In the genomic region with DNA sequence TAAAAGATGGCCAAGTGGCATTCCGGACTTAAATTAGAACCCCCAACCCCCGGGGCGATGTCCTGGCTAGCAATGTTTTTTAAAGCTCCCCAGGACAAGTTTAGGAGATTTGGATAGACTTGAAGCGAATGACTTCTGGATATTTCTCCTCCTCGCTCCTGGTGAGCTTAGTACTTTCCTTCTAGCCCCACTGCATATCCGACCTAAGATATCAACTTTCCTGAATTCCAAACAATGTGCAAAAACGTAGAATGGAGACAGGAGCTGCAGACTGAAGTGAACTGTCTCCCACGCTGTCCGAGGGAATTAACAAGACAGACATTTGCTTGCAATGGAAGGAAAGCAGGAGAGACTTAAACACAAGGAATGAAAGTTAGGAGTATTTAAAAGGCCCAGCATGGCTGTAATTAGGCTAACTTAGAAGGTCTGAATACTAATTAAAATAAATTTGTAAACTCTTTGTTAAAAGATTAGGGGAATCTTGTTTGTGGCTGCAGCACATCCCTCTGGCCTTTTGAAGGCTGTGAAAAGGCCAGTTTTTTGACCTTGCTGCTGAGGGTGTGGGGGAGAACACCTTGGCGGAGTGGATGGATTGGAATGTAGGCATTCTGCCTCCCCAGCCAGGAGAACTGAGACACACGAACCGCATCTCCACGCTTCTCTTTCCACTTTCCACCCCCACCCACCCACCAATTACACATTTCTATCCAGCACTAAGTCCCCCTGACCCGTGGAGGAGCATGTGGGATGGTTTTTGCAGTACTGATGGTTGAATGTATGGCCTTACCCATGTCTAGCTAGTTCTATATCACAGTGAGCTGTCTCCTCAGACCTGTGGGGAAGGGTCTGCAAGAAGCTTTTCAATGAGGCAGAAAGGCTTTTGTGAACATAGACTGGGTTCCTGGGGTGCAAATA, we compare ENCODE assay signal across 8 mouse cellular contexts. TPM values are rescaled to one million over a fixed set of nuclear protein-coding genes. Genes with fewer than 3 reads are reported as not detected.
A peak's percentile ranks its signal among the peaks of the same experiment; 100 is the strongest.
DNase-seq lines count a peak whose midpoint lies in the region; ATAC-seq and TF ChIP-seq lines count a peak whose summit lies in the region.

No protein-coding gene starts in this region.

- DNase-seq in heart, adult 2 months, result no peak
- DNase-seq in heart, postnatal 36 days, result no peak
- DNase-seq in hindbrain, embryonic 14.5 days (ENCODE audit: low spot score), result no peak
- no peak for DNase-seq in gastrocnemius, postnatal 25 days
- no peak for DNase-seq in spleen, postnatal 36 days (ENCODE audit: low spot score in 2 of 2)
- no peak for DNase-seq in kidney, postnatal 14 days

- H3K4me1 ChIP-seq in heart, adult 2 months (ENCODE audit: control insufficient read depth, insufficient read depth, low read length), result 0 out of 2 replicates have a peak, but pooled peaks cover 1% of the 10 kb centered on the region
- no peaks in the 10 kb centered on the region for H3K4me1 ChIP-seq in brown adipose tissue, adult 24 weeks (ENCODE audit: control insufficient read depth, insufficient read depth, insufficient read length, low read length)
- H3K4me1 ChIP-seq in hindbrain, embryonic 14.5 days (replicated peaks; ENCODE audit: control insufficient read depth, insufficient read depth, low read length), result peaks cover 18% of the 10 kb centered on the region
- H3K4me1 ChIP-seq in midbrain, embryonic 15.5 days, result peaks cover 27% of the 10 kb centered on the region

- H3K4me2 ChIP-seq in hindbrain, embryonic 14.5 days (replicated peaks), result peak overlapping the region; percentile 98
- peak overlapping the region; percentile 97 for H3K4me2 ChIP-seq in midbrain, embryonic 15.5 days

- TF ChIP-seq POLR2A in heart, adult 2 months (IDR thresholded peaks at IDR 0.05; ENCODE audit: insufficient read depth, low read depth, low read length), result no peak

- 35% methylated on average over 14 of the region's 14 CpGs for WGBS in heart, adult 2 months
- 12% methylated on average over 14 of the region's 14 CpGs for WGBS in hindbrain, embryonic 14.5 days
- WGBS in midbrain, embryonic 15.5 days, result 10% methylated on average over 14 of the region's 14 CpGs

- H3K9me3 ChIP-seq in hindbrain, embryonic 14.5 days (ENCODE audit: control insufficient read depth, low read length), result no peaks in the 10 kb centered on the region
- H3K9me3 ChIP-seq in midbrain, embryonic 15.5 days, result no peaks in the 10 kb centered on the region

- peak overlapping the region; percentile 45 for H3K9ac ChIP-seq in heart, adult 2 months (ENCODE audit: low read depth, low read length)
- H3K9ac ChIP-seq in hindbrain, embryonic 14.5 days, result 0 out of 2 replicates have a peak overlapping the region, but pooled peaks have one; percentile 34
- H3K9ac ChIP-seq in midbrain, embryonic 15.5 days, result no peak overlapping the region

- no peak for ATAC-seq in hindbrain, embryonic 14.5 days (ENCODE audit: low FRiP score)
- no peak for ATAC-seq in midbrain, embryonic 15.5 days (replicated peaks)

- peaks cover 5% of the 10 kb centered on the region; the same call in 1 of the 2 replicates for H3K36me3 ChIP-seq in heart, adult 2 months (ENCODE audit: control insufficient read depth, insufficient read depth, low read length)
- no peaks in the 10 kb centered on the region for H3K36me3 ChIP-seq in hindbrain, embryonic 14.5 days (replicated peaks; ENCODE audit: control insufficient read depth, insufficient read depth)
- no peaks in the 10 kb centered on the region for H3K36me3 ChIP-seq in midbrain, embryonic 15.5 days (replicated peaks)

- no peaks in the 10 kb centered on the region for H3K79me2 ChIP-seq in heart, adult 2 months (replicated peaks; ENCODE audit: control insufficient read depth, insufficient read depth, low read length)

- TF ChIP-seq EP300 in heart, adult 2 months (IDR thresholded peaks at IDR 0.05; ENCODE audit: insufficient read depth, low read depth, low read length), result no peak

- H3K27me3 ChIP-seq in heart, adult 2 months (ENCODE audit: control insufficient read depth, insufficient read depth, low read length), result no peaks in the 10 kb centered on the region
- H3K27me3 ChIP-seq in hindbrain, embryonic 14.5 days (ENCODE audit: control insufficient read depth, insufficient read depth, low read length), result peaks cover 29% of the 10 kb centered on the region
- peaks cover 20% of the 10 kb centered on the region; the same call in 1 of the 2 replicates for H3K27me3 ChIP-seq in midbrain, embryonic 15.5 days (replicated peaks)

- no peak overlapping the region; the same call in 1 of the 2 replicates for H3K27ac ChIP-seq in heart, adult 2 months
- H3K27ac ChIP-seq in brown adipose tissue, adult 24 weeks (replicated peaks; ENCODE audit: low read depth, low read length), result no peak overlapping the region
- no peak overlapping the region for H3K27ac ChIP-seq in hindbrain, embryonic 14.5 days
- no peak overlapping the region for H3K27ac ChIP-seq in midbrain, embryonic 15.5 days

- TF ChIP-seq CTCF in heart, adult 2 months (IDR thresholded peaks at IDR 0.05), result no peak

- peak overlapping the region; percentile 64 for H3K4me3 ChIP-seq in heart, adult 2 months
- peak overlapping the region; percentile 36 for H3K4me3 ChIP-seq in brown adipose tissue, adult 24 weeks (ENCODE audit: insufficient read depth, low read depth, low read length)
- H3K4me3 ChIP-seq in hindbrain, embryonic 14.5 days (replicated peaks; ENCODE audit: low read length), result peak overlapping the region; percentile 52
- H3K4me3 ChIP-seq in midbrain, embryonic 15.5 days, result peak overlapping the region; percentile 62

- intact Hi-C loops in heart, adult 2 months (cut with DNase I), result loop anchor here (1.0 to 5.0 kb wide), 3 partner anchors 26 to 75 kb away; no protein-coding TSS in a partner anchor
- intact Hi-C loops in heart, postnatal 36 days (cut with DNase I), result loop anchor here (1.0 to 10.0 kb wide), 3 partner anchors 26 to 223 kb away; no protein-coding TSS in a partner anchor

RNA-seq across cellular contexts. Expression of a gene that starts 0.8 kb away (rescaled TPM):
- 10 to 100 TPM; 11.0 to 18.2 TPM for total RNA-seq in heart, adult 2 months (2021)
- 14.0 and 17.3 TPM in 2 replicates for polyA plus RNA-seq in heart, adult 2 months (2012; rRNA removed)
- 10 to 100 TPM; 21.2 to 21.3 TPM for total RNA-seq in heart, postnatal 36 days (2021)
- 12.9 and 32.9 TPM in 2 replicates for polyA plus RNA-seq in brown adipose tissue, adult 24 weeks (2012; ENCODE audit: insufficient read depth, insufficient read length, missing spikeins)
- 3.6 and 3.8 TPM in 2 replicates for polyA plus RNA-seq in hindbrain, embryonic 14.5 days (2014; fragmentation: Nextera tagmentation; extraction: Ambion mirVana)
- 7.2 and 7.6 TPM in 2 replicates for polyA plus RNA-seq in midbrain, embryonic 15.5 days (2015; fragmentation: Nextera tagmentation; extraction: Ambion mirVana)
- total RNA-seq in gastrocnemius, postnatal 25 days (2021), result 1 to 10 TPM; 3.3 to 5.4 TPM
